Mouse (Mus musculus) common myeloid progenitor, adult 5-6 weeks (primary cell): ENCODE data around the gene Pax6. TPM values are rescaled to one million over a fixed set of nuclear protein-coding genes. Genes with fewer than 3 reads are reported as not detected.

Experiments
- ATAC-seq: replicated peaks from 2 replicates; pipeline ENCODE4 v1.8.0; 2016; ENCODE audit warnings: low read depth, mild to moderate bottlenecking, moderate TSS enrichment, inconsistent platforms; ENCODE audit not compliant: poor library complexity, severe bottlenecking
- total RNA-seq: library from RNA; stranded (forward); fragments of 200-1000, 187-1606 nt; gene quantifications from 2 replicates; pipeline ENCODE4 v1.2.3, GENCODE M21; 2017

Gene Pax6
- total RNA-seq, 1 experiment from 2014 or later, result not detected

DNA sequence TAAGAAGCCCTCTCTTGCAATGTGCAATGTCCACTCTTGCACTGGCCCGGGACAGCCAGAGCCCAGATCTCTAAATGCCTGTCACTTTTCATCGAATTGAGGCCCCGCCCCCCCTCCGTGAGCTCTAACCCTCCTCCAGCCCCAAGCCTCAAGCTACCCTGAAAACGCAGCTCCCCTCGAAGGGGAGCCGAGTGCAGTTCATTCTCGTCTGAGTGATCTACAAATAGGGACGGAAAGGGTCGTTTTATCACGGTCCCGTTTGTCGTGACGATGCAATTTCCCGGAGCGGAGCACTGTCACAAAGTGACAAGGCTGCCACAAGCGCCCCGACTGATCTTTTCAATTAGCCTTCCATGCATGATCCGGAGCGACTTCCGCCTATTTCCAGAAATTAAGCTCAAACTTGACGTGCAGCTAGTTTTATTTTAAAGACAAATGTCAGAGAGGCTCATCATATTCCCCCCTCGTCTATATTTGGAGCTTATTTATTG is 13.4 kb downstream of the Pax6 start:
- ATAC-seq, result peak; percentile 33; the same call in 1 of the 2 replicates

DNA sequence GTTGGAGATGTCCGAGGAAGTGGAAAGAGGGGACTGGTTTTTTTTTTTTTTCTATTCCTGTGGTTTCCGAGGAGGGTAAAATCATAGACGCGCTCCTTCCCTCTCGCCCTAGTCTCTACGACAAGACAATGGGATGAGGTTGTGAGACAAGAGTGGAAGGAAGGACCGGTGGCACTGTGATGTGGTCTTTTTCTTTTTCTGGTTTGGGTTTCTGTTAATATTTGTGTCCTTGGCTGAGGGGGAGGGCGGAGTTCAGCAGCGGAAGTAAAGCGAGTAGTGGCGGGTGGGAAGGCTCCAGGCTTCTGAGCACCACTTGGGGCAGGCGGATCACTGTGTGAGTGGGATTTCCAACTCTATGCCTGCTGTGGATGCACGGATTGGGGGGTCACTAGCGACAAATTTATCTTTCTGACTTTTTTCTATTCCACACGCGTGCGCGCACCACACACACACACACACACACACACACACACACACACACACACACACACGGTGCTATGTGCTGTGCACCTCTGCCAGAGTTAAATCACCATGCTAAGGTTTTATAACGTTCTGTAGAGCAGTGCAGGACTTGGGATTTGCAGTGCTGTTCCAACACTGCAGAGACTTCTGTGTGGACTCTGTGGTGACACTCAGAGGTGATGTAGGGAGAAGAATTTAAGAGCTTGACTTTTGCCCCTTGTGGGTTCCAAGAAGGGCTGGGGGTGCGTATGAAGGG is 14.1 kb downstream of the Pax6 start:
- ATAC-seq, result peak; percentile 48

DNA sequence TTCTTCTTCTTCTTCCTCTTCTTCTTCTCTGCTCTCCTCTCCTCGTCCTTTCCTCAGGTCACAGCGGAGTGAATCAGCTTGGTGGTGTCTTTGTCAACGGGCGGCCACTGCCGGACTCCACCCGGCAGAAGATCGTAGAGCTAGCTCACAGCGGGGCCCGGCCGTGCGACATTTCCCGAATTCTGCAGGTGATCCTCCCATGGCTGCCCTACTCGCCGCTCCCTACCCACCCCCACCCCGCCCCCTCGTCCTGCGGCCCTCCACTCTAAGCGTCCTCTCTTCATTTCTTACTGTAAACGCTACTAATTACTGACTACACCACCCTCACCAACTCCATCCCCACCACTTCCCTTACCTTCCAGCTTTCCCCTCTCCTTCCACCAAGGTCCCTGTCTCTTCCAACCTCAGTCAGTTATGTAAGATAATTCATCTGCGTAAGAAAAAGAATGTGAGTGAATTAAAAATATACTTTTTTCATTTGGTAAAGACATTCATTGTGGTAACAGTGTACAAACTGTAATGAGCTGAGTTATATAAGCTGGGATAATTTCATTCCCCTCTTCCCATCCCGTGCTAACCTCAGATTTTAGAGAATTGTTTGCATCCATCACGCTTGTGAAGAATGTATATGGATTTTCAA is 15.2 kb downstream of the Pax6 start:
- no peak for ATAC-seq

DNA sequence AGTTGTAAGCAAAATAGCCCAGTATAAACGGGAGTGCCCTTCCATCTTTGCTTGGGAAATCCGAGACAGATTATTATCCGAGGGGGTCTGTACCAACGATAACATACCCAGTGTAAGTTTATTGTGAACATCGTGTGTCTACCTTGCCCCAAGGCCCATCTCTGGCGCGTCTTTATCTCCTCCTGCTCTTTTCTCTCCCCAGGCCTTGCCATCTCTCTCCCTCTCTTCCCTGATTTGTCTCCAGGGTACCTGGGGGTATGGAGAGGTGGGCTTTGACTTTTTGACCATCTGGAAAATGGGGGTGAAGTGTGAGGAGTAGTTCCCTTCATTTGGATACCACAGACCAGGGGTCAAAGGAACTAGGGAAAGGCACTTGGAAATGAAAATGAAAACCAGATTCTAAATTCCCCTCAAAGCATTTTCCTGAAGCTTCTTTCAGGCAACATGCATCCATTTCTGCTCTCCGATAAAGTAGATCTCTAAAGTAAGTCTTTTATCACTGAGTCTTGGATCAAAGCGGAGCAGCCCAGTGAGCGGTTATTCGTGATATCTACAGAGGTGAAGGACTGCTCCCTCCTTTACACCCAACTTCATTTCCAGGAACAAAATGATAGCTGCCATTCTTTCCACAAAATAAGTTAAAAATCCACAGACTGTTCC is 16.4 kb downstream of the Pax6 start:
- ATAC-seq, result no peak

DNA sequence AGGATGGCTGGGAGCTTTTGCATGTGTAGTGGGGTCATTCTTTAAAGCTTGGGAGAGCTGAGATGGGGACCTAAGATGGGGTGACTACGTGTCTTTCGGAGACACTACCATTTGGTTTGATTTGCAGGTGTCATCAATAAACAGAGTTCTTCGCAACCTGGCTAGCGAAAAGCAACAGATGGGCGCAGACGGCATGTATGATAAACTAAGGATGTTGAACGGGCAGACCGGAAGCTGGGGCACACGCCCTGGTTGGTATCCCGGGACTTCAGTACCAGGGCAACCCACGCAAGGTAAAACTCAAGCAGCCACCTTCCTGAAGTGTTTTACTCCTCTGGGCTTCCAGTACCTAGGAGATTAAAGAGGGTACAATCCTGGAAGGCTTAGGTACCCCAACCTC is 17.0 kb downstream of the Pax6 start:
- no peak for ATAC-seq

DNA sequence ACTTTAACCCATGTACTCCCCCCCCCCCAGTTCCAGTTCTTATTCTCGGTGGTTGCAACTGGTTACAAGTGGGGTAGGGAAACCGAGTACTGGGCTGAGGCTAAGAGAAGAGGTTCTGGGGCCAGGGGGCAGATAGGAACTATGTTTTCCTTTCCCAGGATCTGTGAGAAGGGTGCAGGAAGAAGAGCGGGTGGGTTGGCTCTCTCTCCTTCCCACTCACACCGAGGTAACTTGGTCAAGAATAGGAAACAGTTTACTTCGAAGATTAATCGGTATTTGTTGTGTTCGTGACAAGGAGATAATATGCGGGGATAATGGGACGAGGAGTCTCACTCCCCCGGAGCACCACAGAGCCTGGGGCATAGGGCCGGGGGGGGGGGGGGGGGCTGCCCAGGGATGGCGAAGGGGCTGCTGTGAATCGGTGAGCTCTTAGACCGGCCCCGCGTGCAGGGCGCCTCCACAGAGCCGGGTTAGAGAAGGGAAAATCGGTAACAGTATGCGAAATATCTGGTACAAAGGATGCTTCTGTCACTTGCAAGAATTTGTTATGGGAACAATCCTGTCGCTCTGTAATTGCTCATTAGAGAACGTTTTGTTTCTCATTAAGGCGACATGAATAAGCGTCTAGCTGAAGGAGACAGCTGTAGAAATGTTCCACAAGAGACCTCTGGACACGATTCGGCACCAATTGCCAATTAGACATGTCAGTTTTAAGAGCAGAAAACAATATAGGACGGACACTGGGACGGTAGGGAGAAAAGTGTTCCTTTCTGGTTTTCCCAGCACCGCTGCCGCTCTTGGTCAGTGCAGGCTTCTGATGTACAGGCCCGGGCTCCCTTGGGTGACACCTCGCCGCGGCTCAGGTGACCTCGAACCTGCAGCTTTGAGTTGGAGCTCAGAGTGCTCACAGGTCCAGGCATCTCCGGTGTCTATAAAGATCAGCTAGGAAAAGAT is 17.9 kb downstream of the Pax6 start:
- no peak for ATAC-seq

DNA sequence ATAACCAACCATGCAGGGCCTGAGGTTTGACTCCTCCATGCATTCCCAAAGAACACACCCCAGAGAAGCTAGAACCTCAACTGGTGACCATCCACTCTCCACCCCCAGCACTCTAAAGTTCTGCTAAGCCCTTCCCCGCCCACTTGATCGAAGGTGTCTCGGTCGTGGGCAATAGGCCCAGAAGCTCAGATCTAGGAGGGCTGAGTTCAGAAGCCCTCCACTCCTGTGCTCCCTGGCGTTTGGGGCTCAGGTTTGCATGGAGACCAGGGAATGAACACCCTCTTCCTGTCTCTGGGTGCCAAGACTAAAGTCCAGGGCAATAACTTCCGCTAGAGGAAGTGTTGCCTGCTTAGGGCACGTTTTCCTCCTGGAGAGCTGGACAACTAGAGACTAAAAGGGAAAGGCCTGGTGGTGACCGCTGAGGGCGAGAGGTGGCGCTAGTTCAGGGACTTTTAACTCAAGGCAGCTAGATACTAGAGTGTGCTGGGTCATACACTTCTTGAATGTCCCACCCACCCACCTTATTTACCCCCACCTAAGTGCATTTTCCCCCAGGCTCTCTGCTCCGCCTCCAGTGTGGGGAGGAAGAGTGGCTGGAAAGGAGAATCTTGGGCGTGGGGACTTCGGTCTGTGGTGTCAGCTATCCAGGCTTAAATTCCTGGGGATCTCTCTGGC is 18.8 kb downstream of the Pax6 start:
- peak; percentile 54; the same call in 1 of the 2 replicates for ATAC-seq

DNA sequence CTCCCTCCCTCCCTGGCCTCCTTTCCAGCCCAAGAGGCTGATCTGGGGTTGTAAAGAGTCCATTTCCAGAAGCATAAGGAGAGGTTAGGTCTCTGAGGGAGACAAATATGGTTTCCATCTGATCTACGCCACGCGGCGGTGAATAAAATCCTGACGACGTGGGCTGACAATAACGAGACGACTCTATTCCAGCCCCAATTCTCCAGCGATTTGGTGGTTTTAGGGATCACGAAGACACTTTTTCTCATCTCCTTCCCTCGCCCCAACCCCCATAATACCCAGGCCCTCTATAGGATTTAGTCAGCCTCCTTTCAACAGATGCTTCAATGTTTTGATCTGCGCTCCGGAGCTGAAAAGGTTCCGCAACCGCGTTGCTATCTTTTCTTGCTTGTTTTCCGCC is 19.3 kb downstream of the Pax6 start:
- ATAC-seq, result no peak

DNA sequence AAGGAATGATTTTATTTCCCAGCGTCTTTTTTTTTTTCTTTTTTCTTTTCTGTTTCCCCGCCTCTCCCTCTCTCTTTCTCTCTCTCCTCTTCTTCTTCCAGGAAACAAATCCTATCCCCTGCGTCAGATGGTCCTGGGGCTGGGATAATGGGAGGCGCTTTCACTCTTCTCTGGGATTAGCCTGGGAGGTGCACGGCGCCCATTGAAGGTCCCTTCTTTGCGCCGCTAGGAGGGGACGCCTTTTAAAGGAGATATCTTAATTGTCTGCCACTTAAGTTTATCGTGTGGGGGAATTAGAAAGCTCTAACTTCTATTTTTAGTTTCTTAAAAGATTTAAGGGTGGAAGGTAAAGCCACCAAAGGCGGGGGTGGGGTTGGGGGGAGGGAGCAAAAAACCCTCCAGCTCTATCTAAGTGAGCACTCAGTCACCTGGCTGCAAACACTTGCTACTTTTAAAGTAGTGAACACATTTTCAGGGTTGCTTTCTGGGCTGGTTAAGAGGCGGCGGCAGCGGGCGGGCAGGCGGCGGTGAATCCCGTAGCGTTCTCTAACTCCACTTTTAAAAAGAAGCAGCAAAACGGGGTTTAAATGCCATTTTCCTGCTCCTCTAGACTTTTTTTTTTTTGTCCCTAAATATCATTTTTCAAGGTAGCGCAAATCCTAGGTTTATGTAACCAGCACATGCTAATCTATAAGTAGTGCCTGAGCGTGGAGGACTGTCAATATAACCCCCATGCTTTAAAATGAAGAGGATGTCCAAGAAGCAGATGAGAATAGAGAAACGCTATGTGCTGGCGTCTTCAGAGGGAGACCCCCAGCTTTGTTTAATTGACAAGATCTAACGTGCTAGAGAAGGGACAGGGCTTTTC is 20.0 kb downstream of the Pax6 start:
- no peak for ATAC-seq

DNA sequence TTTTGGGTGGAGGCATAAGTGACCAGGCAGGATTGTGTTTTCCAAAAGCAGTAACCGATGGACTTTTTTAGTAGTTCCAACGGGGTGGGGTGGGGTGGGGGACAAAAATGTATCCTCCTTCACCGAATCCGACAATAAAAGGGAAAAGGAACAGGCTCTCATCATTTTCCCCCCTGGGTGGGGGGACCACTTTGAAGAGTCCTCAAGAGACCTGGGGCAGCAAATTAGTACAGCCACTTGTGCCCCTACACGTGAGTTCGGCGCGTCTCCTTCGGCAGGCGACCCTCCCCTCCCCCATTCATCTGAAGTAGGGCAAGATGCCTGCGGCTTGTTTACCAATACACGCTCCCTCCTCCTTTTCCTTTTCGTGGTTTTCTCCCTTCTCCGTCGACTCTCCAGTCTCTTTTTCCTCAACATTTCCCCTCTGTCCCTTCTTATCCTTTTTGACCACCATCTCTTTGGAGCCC is 20.6 kb downstream of the Pax6 start:
- ATAC-seq, result no peak

DNA sequence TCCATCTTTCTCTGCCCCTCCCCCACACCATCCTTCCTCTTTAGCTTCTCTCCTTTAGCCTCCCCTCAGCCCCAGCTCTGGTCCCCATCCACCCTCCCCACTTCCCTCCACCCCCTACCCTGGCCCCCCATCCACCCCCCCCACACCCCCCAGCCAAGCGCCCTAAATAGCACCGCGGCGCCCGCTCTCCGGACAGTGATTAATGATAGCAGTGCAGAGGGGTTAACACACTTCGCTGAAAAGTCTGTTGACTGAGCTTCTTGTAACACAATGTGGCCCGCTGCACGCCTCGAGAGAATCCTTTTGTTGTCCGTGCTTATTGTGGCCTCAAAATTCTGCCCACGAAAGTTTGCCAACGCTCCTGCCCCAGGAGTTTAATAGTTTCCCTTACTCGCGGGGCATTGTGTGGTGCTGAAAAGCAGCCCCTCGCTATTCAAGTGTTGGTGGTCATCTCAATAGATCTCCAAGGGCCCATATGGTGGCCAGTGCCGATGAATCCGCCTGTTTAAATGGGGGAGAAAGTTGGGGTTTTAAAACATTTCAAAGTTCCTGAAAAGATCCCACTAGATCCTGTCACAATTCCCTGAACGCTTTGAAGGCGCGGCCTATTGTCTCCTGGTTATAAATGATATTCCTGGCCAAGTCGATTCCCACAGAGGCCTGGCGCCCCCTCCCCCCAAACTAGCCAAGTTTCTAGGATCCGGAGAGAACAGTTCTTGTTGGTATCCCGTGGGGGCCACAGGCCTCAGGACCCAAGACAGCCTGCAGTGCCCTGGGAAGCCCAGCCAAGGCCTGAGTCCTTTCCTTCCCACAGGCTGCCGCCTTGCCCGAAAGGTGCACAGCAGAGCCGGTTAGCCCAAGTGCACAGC is 21.3 kb downstream of the Pax6 start:
- ATAC-seq, result no peak

DNA sequence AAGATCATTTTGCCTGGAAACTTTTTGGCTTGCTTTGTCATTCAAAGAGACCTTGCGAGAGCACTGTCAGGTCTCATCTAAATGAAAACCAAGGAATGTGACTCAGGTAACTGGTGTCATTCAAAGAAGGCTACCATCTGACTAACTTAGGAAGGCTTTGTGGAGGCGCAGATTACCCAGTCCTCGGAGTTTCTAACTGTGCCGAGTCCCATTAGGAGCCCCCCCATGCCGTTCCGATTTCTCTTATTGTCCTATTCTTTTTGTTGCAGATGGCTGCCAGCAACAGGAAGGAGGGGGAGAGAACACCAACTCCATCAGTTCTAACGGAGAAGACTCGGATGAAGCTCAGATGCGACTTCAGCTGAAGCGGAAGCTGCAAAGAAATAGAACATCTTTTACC is 22.6 kb downstream of the Pax6 start:
- ATAC-seq, result no peak

DNA sequence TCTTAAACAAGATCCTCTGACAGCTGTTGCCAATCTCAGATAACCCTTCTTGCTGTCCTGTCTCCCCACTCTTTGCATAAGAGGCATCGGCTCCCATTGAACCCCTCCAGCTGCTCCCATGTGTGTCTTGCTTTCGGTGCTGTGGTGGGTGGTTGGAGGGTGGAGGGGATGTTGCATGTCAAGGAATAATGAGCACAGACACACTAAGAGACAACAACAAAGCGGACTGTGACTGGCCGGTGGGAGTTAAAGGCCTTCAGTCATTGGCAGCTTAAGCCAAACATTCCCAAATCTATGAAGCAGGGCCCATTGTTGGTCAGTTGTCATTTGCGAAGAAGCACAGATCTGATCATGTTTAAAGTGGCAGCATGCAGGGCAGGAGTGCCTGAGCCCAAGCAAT is 29.0 kb downstream of the Pax6 start:
- ATAC-seq, result no peak

DNA sequence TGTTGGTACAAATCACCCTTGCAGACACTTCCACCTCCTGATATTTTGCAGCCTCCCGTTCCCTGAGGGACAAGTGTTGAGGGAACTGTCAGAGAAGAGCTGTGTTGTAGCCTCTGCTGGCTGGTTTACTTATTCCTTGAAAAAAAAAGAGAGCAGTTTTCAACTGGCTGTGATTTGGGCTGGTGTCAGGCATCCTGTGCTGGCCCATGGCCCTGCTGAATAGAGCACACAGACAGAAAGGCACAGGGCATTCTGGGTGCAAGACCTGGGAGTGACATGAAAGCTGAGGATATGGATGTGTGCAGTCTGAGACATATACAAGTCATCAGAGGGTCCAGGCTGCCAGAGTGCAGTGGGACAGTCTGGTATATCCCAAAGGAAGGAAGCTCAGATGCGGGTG is 29.9 kb downstream of the Pax6 start:
- ATAC-seq, result no peak

DNA sequence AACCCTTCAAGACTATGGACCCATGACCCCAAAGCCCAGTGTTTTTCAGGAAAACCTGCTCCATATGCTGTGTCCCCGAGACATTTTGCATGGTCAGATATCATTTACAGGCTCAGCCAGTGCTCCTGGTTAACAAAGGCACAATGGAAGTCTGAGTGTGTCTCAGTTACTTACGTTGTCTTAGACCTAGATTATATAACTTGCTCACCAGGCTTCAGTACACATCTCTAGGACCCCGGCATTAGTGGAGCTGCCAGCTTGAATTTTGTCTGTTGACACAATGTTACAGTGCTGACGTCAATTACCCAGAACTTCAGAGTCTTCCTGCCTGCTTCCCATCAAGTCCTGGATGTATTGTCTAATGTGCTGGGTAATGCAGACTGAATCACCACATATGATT is 33.1 kb downstream of the Pax6 start:
- ATAC-seq, result no peak

DNA sequence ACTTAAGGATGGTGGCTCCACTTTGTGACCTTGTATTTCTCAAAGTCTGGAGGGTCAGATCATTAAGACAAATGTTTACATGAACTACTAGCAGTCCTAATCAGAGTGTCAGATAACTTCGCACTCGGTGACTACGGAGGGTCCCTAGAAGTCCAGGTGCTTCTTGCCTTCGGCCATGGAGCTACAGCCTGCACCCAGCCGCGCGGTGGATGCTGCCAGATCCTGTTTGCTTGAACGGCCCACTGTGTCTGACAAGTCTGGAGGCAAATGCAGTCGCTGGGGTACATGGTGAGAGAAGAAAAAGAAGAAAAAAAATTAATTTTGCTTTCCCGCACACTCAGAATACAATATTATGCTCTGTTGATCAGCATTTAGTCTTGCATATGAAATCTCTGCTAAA is 33.9 kb downstream of the Pax6 start:
- no peak for ATAC-seq

DNA sequence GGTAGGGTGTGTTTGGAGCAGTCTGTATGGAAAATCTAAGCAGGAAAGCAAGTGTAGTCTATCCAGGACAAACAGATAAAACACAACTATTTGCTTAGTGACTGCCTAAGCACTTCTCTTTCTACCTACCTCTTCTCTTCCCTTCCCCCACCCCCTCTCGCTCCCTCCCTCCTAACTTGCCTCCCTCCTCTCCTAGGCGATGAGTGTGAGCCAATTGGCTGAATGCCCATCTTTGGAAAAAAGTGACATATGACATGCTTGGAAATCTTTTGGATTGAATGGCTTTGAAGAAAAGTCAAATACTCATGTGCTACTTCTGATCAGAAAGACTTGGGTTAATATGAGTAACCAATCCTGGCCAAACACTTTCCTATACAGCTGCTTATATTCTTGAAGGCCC is 36.6 kb downstream of the Pax6 start:
- no peak for ATAC-seq

DNA sequence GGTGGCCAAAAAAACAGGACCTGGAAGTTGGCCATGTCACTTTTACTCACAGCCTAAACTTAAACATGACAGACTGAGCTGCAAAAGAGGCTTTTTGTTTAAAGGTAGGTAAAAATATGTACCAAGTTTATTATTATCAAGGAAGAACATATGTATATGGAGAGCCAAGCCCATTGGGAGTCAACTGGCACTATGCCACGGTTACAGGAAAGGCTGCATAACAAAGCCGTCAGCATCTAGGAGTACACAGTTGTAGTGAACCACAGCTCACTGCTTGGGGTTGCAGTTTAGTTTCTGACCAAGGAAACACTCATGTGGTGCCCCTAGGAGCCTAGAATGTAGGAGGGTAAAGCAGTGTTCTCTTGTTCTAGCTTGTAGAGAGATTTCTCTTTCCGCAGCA is 40.4 kb downstream of the Pax6 start:
- no peak for ATAC-seq
